Mouse (Mus musculus) MEL (cell line): ENCODE measurements around the gene N4bp2l2. TPM values are rescaled to one million over a fixed set of nuclear protein-coding genes. Genes with fewer than 3 reads are reported as not detected.

Experiments used
- DNase-seq: peaks from one replicate; pipeline ENCODE4 v3.0.0; 2011; ENCODE audit warnings: low read depth, low spot score
- H3K27ac ChIP-seq: 2 replicates; pipeline ENCODE4 v1.5.1; 2012; ENCODE audit warnings: low read depth, mild to moderate bottlenecking, control low read depth, low read length, moderate library complexity; ENCODE audit not compliant: control insufficient read depth
- H3K27me3 ChIP-seq, 2 experiments: fragments of 150-350 bp in 1 of 2; sonication (generic) in 1 of 2; 2 replicates each; pipeline ENCODE4 v1.6.1; 2012; ENCODE audit warnings: low read length in 2 of 2, mild to moderate bottlenecking in 2 of 2, improper control_type of control experiment in 1 of 2, moderate library complexity in 1 of 2; ENCODE audit not compliant: insufficient read depth in 2 of 2, control insufficient read depth in 1 of 2
- H3K36me3 ChIP-seq, 2 experiments: 2 replicates each; pipeline ENCODE4 v1.6.1; 2012 to 2014; ENCODE audit warnings: low read length in 2 of 2, improper control_type of control experiment in 1 of 2, inconsistent platforms in 1 of 2, mild to moderate bottlenecking in 1 of 2; ENCODE audit not compliant: insufficient read depth in 2 of 2, control insufficient read depth in 1 of 2
- H3K4me1 ChIP-seq, 2 experiments: fragments of 150-350 bp in 1 of 2; sonication (generic) in 1 of 2; 2 replicates each; pipeline ENCODE4 v1.6.1; 2012; ENCODE audit warnings: low read length in 2 of 2, improper control_type of control experiment in 1 of 2, mild to moderate bottlenecking in 1 of 2; ENCODE audit not compliant: insufficient read depth in 2 of 2, control insufficient read depth in 1 of 2
- H3K4me3 ChIP-seq, 2 experiments: fragments of 150-350 bp in 1 of 2; sonication (generic) in 1 of 2; 2 replicates each; pipeline ENCODE4 v1.5.1; 2012; ENCODE audit warnings: low read depth in 2 of 2, low read length in 2 of 2, mild to moderate bottlenecking in 2 of 2, moderate library complexity in 2 of 2, control low read depth in 1 of 2, improper control_type of control experiment in 1 of 2; ENCODE audit not compliant: control insufficient read depth in 1 of 2, insufficient read depth in 1 of 2
- H3K79me2 ChIP-seq: 2 replicates; pipeline ENCODE4 v1.6.1; 2012; ENCODE audit warnings: mild to moderate bottlenecking, low read length, moderate library complexity; ENCODE audit not compliant: control insufficient read depth, poor library complexity, insufficient read depth
- H3K9ac ChIP-seq: 2 replicates; pipeline ENCODE4 v1.6.1; 2012; ENCODE audit warnings: low read depth, mild to moderate bottlenecking, control low read depth, low read length, moderate library complexity; ENCODE audit not compliant: control insufficient read depth, poor library complexity, severe bottlenecking
- H3K9me3 ChIP-seq: fragments of 150-350 bp; sonication (generic); replicated peaks from 2 replicates; pipeline ENCODE4 v1.6.1; 2012; ENCODE audit warnings: mild to moderate bottlenecking, low read length, improper control_type of control experiment, moderate library complexity; ENCODE audit not compliant: insufficient read depth
- CHD1 ChIP-seq: IDR thresholded peaks from 2 replicates; pipeline ENCODE4 v1.6.1; 2012; ENCODE audit warnings: low read depth, mild to moderate bottlenecking, inconsistent platforms, low read length, improper control_type of control experiment
- CHD2 ChIP-seq: IDR thresholded peaks from 2 replicates; pipeline ENCODE4 v1.6.1; 2011; ENCODE audit warnings: low read length, improper control_type of control experiment
- CTCF ChIP-seq, 3 experiments: IDR thresholded peaks in 2 of 3; conservative IDR thresholded peaks in 1 of 3; 2 replicates each; pipeline ENCODE4 v1.5.1; 2011 to 2012; ENCODE audit warnings: low read length in 3 of 3, low read depth in 2 of 3, mild to moderate bottlenecking in 2 of 3, improper control_type of control experiment in 1 of 3, inconsistent platforms in 1 of 3, mixed read lengths in 1 of 3, moderate library complexity in 1 of 3; ENCODE audit not compliant: control insufficient read depth in 1 of 3, insufficient read depth in 1 of 3, poor library complexity in 1 of 3, severe bottlenecking in 1 of 3
- E2F4 ChIP-seq: IDR thresholded peaks from 2 replicates; pipeline ENCODE4 v1.6.1; 2011; ENCODE audit warnings: low read depth, low read length, improper control_type of control experiment, borderline replicate concordance
- ELF1 ChIP-seq: IDR thresholded peaks from 2 replicates; pipeline ENCODE4 v1.6.1; 2014; ENCODE audit warnings: low read depth, mild to moderate bottlenecking, inconsistent platforms, low read length, improper control_type of control experiment, moderate library complexity
- EP300 ChIP-seq, 2 experiments: IDR thresholded peaks; 2 replicates each; pipeline ENCODE4 v1.6.1; 2011; ENCODE audit warnings: improper control_type of control experiment in 2 of 2, low read length in 2 of 2, low read depth in 1 of 2, mild to moderate bottlenecking in 1 of 2
- ETS1 ChIP-seq: IDR thresholded peaks from 2 replicates; pipeline ENCODE4 v1.6.1; 2012; ENCODE audit warnings: low read depth, mild to moderate bottlenecking, inconsistent platforms, low read length, improper control_type of control experiment, moderate library complexity
- GABPA ChIP-seq: IDR thresholded peaks from 2 replicates; pipeline ENCODE4 v1.6.1; 2012; ENCODE audit warnings: low read depth, mild to moderate bottlenecking, inconsistent platforms, low read length, improper control_type of control experiment, moderate library complexity
- GATA1 ChIP-seq: IDR thresholded peaks from 2 replicates; pipeline ENCODE4 v1.6.1; 2011; ENCODE audit warnings: low read depth, low read length, improper control_type of control experiment
- HCFC1 ChIP-seq: IDR thresholded peaks from 2 replicates; pipeline ENCODE4 v1.6.1; 2012; ENCODE audit warnings: low read depth, mild to moderate bottlenecking, inconsistent platforms, low read length, improper control_type of control experiment, moderate library complexity
- JUND ChIP-seq: IDR thresholded peaks from 2 replicates; pipeline ENCODE4 v1.6.1; 2011; ENCODE audit warnings: low read depth, mild to moderate bottlenecking, improper control_type of control experiment, low read length
- KAT2A ChIP-seq: conservative IDR thresholded peaks from 2 replicates; pipeline ENCODE4 v1.6.1; 2012; ENCODE audit warnings: low read depth, low read length, improper control_type of control experiment, inconsistent platforms
- MAFK ChIP-seq: IDR thresholded peaks from 2 replicates; pipeline ENCODE4 v1.6.1; 2011; ENCODE audit warnings: low read depth, mild to moderate bottlenecking, low read length, improper control_type of control experiment, borderline replicate concordance
- MAX ChIP-seq: IDR thresholded peaks from 2 replicates; pipeline ENCODE4 v1.6.1; 2011; ENCODE audit warnings: low read length, improper control_type of control experiment
- MAZ ChIP-seq: IDR thresholded peaks from 2 replicates; pipeline ENCODE4 v1.6.1; 2012; ENCODE audit warnings: low read depth, mild to moderate bottlenecking, inconsistent platforms, low read length, improper control_type of control experiment
- MEF2A ChIP-seq: IDR thresholded peaks from 2 replicates; pipeline ENCODE4 v1.6.1; 2014; ENCODE audit warnings: low read depth, mild to moderate bottlenecking, inconsistent platforms, low read length, improper control_type of control experiment; ENCODE audit not compliant: poor library complexity, insufficient replicate concordance, severe bottlenecking; ENCODE audit errors: extremely low read depth
- MXI1 ChIP-seq: IDR thresholded peaks from 2 replicates; pipeline ENCODE4 v1.6.1; 2011; ENCODE audit warnings: mild to moderate bottlenecking, low read depth, low read length, improper control_type of control experiment
- MYB ChIP-seq: IDR thresholded peaks from 2 replicates; pipeline ENCODE4 v1.6.1; 2011; ENCODE audit warnings: mild to moderate bottlenecking, low read depth, low read length, improper control_type of control experiment
- MYC ChIP-seq: IDR thresholded peaks from 2 replicates; pipeline ENCODE4 v1.6.1; 2011; ENCODE audit warnings: low read depth, mild to moderate bottlenecking, low read length, improper control_type of control experiment, moderate library complexity
- NRF1 ChIP-seq: IDR thresholded peaks from 2 replicates; pipeline ENCODE4 v1.6.1; 2014; ENCODE audit warnings: low read depth, mild to moderate bottlenecking, inconsistent platforms, low read length, improper control_type of control experiment, moderate library complexity; ENCODE audit not compliant: poor library complexity, insufficient read depth, severe bottlenecking
- POLR2A ChIP-seq, 2 experiments: IDR thresholded peaks; 2 replicates each; pipeline ENCODE4 v1.6.1; 2011 to 2012; ENCODE audit warnings: low read length in 2 of 2, mild to moderate bottlenecking in 2 of 2, control low read depth in 1 of 2, improper control_type of control experiment in 1 of 2, low read depth in 1 of 2, moderate library complexity in 1 of 2; ENCODE audit not compliant: control insufficient read depth in 1 of 2, insufficient read depth in 1 of 2, poor library complexity in 1 of 2
- POLR2AphosphoS2 ChIP-seq: IDR thresholded peaks from 2 replicates; pipeline ENCODE4 v1.6.1; 2011; ENCODE audit warnings: low read length, improper control_type of control experiment
- POLR2AphosphoS5 ChIP-seq: IDR thresholded peaks from 2 replicates; pipeline ENCODE4 v1.6.1; 2012; ENCODE audit warnings: low read depth, borderline replicate concordance, mild to moderate bottlenecking, inconsistent platforms, low read length, moderate library complexity, mixed read lengths
- RAD21 ChIP-seq: IDR thresholded peaks from 2 replicates; pipeline ENCODE4 v1.6.1; 2011; ENCODE audit warnings: mild to moderate bottlenecking, low read depth, low read length, improper control_type of control experiment
- RCOR1 ChIP-seq: IDR thresholded peaks from 2 replicates; pipeline ENCODE4 v1.6.1; 2012; ENCODE audit warnings: low read depth, mild to moderate bottlenecking, inconsistent platforms, low read length, improper control_type of control experiment
- SMC3 ChIP-seq: IDR thresholded peaks from 2 replicates; pipeline ENCODE4 v1.6.1; 2011; ENCODE audit warnings: low read depth, low read length, improper control_type of control experiment
- TAL1 ChIP-seq: IDR thresholded peaks from 2 replicates; pipeline ENCODE4 v1.6.1; 2012; ENCODE audit warnings: mild to moderate bottlenecking, inconsistent platforms, low read length, moderate library complexity, mixed read lengths
- TCF12 ChIP-seq: IDR thresholded peaks from 2 replicates; pipeline ENCODE4 v1.6.1; 2014; ENCODE audit warnings: low read depth, mild to moderate bottlenecking, inconsistent platforms, low read length, improper control_type of control experiment, moderate library complexity
- UBTF ChIP-seq: IDR thresholded peaks from 2 replicates; pipeline ENCODE4 v1.6.1; 2012; ENCODE audit warnings: low read depth, mild to moderate bottlenecking, inconsistent platforms, low read length, improper control_type of control experiment, moderate library complexity, borderline replicate concordance; ENCODE audit not compliant: insufficient read depth
- USF1 ChIP-seq: IDR thresholded peaks from 2 replicates; pipeline ENCODE4 v1.6.1; 2014; ENCODE audit warnings: low read depth, mild to moderate bottlenecking, inconsistent platforms, low read length, improper control_type of control experiment, moderate library complexity
- USF2 ChIP-seq, 2 experiments: IDR thresholded peaks; 2 replicates each; pipeline ENCODE4 v1.6.1; 2011 to 2012; ENCODE audit warnings: improper control_type of control experiment in 2 of 2, low read length in 2 of 2, borderline replicate concordance in 1 of 2, inconsistent platforms in 1 of 2, low read depth in 1 of 2, mild to moderate bottlenecking in 1 of 2; ENCODE audit not compliant: insufficient read depth in 1 of 2
- ZC3H11A ChIP-seq: IDR thresholded peaks from 2 replicates; pipeline ENCODE4 v1.6.1; 2012; ENCODE audit warnings: low read depth, mild to moderate bottlenecking, inconsistent platforms, low read length, improper control_type of control experiment
- ZKSCAN1 ChIP-seq: IDR thresholded peaks from 2 replicates; pipeline ENCODE4 v1.6.1; 2012; ENCODE audit warnings: low read depth, mild to moderate bottlenecking, inconsistent platforms, low read length, improper control_type of control experiment, moderate library complexity
- ZMIZ1 ChIP-seq: IDR thresholded peaks from 2 replicates; pipeline ENCODE4 v1.6.1; 2012; ENCODE audit warnings: low read depth, mild to moderate bottlenecking, inconsistent platforms, low read length, improper control_type of control experiment, moderate library complexity
- ZNF384 ChIP-seq: IDR thresholded peaks from 2 replicates; pipeline ENCODE4 v1.6.1; 2012; ENCODE audit warnings: low read depth, mild to moderate bottlenecking, inconsistent platforms, low read length, improper control_type of control experiment
- polyA plus RNA-seq, 2 experiments: library from polyadenylated mRNA; stranded (reverse) in 1 of 2; unstranded in 1 of 2; fragments of >175 nt in 1 of 2; fragments of >200 nt in 1 of 2; gene quantifications; 2 replicates each; pipeline versions ENCODE4 v1.2.1 to v1.2.4; 2012; ENCODE audit warnings: low replicate concordance in 2 of 2, low read depth in 1 of 2; ENCODE audit not compliant: insufficient read length in 2 of 2, insufficient read depth in 1 of 2, missing spikeins in 1 of 2
- total RNA-seq: library from RNA; depleted of rRNA; stranded (reverse); fragments of 300-350 nt; gene quantifications from 2 replicates; pipeline ENCODE4 v1.2.3, GENCODE M21; 2012

Gene N4bp2l2
- total and polyA plus RNA-seq, 3 experiments = 67.5 to 74.9 TPM; not detected in 1

DNA sequence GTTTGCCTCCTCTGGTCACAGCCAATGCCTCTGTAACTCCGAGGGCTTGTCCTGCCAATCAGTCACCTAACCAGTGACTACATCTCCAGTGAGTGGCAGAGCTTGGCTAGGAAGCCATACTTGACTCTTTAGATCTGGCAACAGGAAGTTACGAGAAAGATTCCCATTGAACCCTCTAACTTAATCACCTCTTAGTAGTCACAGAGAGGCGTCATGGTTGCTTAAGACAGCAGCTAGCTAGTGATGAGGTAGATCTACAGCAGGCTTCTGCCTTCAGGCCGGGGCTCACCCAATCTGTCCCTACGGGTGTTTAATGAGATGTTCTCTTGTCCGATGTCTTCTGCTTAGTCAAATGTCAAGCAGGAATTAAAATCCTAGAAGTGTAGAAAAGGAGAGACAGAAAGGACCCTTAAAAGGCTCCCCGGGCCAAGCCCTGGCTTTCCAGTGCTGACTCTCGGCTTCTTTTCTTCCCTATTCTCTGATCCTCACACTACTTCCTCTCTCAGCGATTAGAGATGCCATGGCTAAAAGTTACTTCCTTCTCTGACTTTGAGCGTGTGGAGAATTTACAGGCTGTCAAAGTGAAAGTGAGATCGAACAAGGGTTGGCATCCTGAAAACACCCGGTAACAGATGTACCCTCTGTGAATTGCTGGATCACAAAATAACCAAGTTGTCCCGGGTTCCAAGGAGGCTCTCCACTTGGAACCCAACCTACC is 73.6 kb downstream of the N4bp2l2 start:
- Histone ChIP-seq H3K9ac (peak overlapping the region; percentile 83), H3K9me3 (no peaks in the 10 kb centered on the region)
- TF ChIP-seq ZMIZ1 (no peak), TCF12 (0 out of 2 replicates have a peak, but pooled peaks have one; percentile 21), MAX (no peak), CTCF (IDR thresholded peaks at IDR 0.05 in 2 of 3, conservative IDR thresholded peaks at IDR 0.05 in 1 of 3; ENCODE audit: control insufficient read depth in 1 of 3, insufficient read depth in 1 of 3, low read depth in 2 of 3, low read length in 3 of 3, poor library complexity in 1 of 3, severe bottlenecking in 1 of 3) (no peak), ZC3H11A (no peak), NRF1 (no peak), MXI1 (no peak), MYC (no peak), EP300 (IDR thresholded peaks at IDR 0.05; ENCODE audit: low read depth in 1 of 2, low read length in 2 of 2) (peak in 1 of 2 experiments; percentile 45; a peak in 1 of 4 replicates), TAL1 (no peak), ETS1 (peak; percentile 58; the same call in 1 of the 2 replicates), MAFK (no peak), CHD2 (no peak), KAT2A (no peak; the same call in 1 of the 2 replicates), POLR2A (IDR thresholded peaks at IDR 0.05; ENCODE audit: control insufficient read depth in 1 of 2, insufficient read depth in 1 of 2, low read depth in 1 of 2, low read length in 2 of 2, poor library complexity in 1 of 2) (peak in 1 of 2 experiments; percentile 44; a peak in 1 of 4 replicates), HCFC1 (0 out of 2 replicates have a peak, but pooled peaks have one; percentile 39), RCOR1 (peak; percentile 61), CHD1 (no peak; the same call in 1 of the 2 replicates), JUND (no peak), UBTF (0 out of 2 replicates have a peak, but pooled peaks have one; percentile 1), USF1 (no peak), MEF2A (no peak), POLR2AphosphoS5 (no peak), E2F4 (no peak), POLR2AphosphoS2 (no peak), USF2 (IDR thresholded peaks at IDR 0.05; ENCODE audit: borderline replicate concordance in 1 of 2, insufficient read depth in 1 of 2, low read depth in 1 of 2, low read length in 2 of 2) (no peak), RAD21 (no peak), GATA1 (no peak), ZKSCAN1 (no peak), SMC3 (no peak), ELF1 (peak; percentile 69), ZNF384 (no peak), MAZ (no peak), GABPA (no peak), MYB (no peak)

More for the DNA sequence above, 73.6 kb downstream of the N4bp2l2 start:
- Histone ChIP-seq H3K27ac (peak overlapping the region; percentile 77), H3K36me3 (peaks cover 0 to 12% of the 10 kb centered on the region in 2 experiments; a peak in 2 of 4 replicates), H3K4me1 (peaks cover 9 to 11% of the 10 kb centered on the region in 2 experiments), H3K4me3 (peak overlapping the region; percentile 62 to 80), H3K27me3 (no peaks in the 10 kb centered on the region), H3K79me2 (peaks cover 10% of the 10 kb centered on the region; the same call in 1 of the 2 replicates)
- peak; percentile 89 for DNase-seq
